Mouse (Mus musculus): Measurements from ENCODE around the gene Cnot1.
"Not testable (repeated sequence)": the region's sequence is repeated elsewhere in the genome, so short reads cannot be mapped to it uniquely, and the experiment has no call there.

Cnot1 gene

DNA sequence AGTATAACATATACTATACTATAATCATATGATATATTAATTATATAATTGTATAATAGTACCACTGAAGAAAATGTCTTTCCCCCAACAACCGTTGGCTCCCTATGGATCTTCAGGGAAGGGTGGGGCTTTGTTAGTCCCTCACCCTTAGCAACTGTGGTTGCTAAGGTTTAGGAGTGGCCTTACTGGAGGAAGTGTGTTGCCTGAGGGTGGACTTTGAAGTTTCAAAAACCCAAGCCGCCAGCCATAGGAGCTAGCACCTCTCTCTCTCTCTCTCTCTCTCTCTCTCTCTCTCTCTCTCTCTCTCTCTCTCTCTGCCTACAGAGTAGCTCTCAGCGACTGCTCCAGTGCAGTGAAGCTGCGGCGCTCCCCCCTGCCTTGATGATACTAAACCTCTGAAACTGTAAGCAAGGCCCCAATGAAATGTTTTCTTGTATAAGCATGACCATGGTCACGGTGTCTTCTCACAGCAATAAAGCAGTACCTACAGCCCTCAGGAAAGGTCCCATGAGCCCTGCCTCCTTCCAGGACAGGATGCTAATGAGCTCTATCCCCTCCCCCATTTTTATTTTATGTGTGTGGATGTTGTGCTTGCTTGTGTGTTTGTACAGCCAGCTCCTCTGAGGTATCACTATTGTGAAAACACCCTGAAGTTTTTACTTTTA lies 8.9 kb upstream of the Cnot1 start:
- no peak for DNase-seq

DNA sequence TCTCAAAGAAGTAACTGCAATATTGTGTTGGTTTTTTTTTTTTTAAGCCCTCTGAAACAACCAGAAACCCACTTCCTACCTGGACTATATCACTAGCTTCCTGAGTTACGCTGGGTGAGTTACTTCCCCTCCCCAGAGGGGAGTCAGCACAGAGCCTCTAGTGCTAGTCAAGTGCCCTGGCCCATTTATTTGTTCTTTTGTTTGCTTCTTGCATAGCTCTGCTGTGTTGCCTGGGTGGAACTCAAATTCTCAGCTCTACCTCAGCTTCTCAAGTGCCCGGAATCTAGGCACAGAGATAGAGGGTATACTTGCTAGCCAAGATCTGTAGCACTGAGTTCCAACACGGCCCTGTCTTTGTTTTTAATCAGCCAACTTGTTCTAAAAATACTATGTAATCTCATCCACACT lies 2.9 kb upstream of the Cnot1 start:
- peak in 1 of 2 experiments; percentile 16 for DNase-seq

DNA sequence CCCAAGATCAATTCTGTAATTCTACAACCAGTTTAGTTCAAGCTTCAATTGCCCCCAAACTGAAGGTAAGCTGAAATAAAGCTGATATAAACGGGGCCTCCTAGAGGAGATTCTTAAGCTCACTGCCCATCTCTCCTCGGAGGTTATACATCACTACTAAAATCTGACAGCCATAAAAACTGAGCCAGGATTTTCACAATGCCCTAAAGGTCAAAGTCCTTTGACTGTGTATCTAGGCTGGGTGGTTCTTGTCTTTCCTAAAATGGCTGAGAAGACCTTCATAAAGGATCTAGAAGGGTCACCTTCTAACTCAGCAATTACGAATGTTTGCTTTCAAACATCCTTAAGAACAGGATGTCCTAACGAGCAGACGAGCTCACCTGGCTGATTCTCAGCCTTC lies 1.9 kb upstream of the Cnot1 start:
- no peak for DNase-seq

DNA sequence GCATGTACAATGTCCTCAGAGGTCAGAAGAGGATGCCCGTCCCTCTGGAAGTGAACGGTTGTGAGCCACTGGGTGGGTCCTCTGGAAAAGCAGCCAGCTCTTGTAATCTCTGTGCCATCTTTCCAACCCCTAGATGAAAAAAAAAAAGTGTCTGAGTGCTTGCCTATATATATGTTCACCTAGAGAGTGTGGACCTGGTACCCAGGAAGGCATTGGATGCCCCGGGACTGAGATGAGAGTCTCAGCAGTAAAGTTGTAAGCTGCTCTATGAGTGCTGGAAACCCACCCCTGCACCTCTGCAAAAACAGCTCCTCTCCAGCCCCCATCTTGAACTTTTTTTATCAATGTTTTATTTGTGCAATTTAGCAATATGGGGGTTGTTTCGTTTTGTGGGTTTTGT lies 1.4 kb upstream of the Cnot1 start:
- DNase-seq = no peak

DNA sequence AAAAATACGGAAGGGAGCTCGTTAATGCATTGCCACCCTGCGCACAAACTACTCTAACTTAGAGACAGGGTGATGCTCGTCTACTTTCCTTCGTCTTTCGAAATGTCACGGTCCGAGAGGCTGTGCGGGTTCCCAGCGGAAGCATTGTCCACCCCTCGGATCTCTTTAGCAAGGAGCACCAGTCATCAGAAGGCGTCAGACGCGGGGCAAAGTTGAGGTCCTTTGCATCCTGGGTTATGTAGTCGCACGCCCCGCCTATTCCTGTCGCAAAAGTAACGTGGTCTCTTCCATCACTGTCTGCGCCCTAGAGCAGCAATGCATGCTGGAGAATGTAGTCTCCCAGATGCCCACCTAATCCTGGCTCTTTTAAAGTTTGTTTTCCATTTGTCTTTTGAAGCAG lies 597 bp upstream of the Cnot1 start:
- DNase-seq = peak; percentile 82 to 90

DNA sequence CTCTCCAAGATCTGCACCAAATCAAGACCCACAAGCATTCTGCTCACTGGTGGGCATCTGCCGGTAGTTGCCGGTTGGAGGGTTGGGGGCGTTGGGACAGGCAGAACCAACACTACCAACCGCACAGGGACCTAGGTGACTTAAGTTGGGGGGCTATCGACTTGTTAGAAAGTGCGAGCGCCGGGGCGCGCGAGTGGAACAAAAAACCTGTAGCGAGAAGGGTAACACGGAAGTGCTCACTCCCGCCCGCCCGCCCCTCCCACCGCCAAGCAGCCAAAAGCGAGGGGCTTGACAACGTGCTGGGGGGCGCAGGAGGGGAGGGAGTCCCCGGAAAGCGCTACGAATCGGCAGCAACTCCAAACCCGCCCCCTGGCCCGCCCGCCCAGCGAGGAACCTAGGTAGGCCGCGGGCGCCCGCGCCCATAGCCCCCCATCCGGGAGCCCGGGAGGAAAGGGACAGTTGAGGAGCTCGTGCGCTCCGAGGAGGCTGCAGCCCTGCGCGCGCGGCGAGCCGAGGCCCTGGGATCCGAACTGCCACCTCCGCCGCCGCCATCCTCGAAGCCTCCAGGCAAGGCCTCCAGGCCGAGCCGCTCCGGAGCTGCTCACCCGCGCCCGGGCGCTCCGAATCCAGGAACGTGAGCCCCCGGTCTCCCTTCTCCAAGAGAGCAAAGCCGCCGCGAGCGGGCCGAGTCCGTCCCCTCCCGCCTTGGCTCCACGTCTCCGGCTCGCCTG lies 638 bp downstream of the Cnot1 start:
- DNase-seq = peak; percentile 56 to 72

DNA sequence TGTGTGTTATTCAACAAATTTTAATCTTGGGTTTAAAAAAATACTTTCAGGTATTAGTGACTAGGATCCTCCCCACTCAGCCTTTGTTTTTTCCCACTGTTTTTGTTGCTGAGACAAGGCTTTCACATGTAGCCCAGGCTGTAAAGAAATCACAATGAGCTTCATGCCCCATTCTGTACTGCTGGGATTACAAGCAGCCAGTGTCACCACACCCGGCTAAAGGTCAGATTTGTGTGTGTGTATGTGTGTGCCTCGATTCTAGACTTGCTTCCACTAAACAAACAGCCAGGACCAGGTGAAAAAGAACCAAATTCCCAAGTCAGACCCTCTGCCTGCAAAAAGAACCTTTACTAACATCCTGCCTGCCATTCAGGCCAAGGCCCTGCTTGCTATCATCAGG lies 1.8 kb downstream of the Cnot1 start:
- DNase-seq = no peak

DNA sequence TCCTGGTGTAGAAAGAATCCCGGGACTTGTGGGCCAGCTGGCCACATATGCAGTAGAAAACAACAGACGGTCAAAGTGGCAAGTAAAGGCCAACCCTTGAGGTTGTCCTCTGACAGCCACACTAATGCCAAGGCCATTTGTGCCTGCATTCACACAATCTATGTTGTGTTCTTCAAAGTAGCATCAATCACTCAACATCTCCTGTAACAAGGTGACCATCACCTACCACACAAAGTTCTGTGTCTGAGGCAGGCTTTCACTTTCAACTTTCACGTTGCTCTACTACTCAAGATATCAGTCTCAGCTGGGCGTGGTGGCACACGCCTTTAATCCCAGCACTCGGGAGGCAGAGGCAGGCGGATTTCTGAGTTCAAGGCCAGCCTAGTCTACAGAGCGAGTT lies 5.0 kb downstream of the Cnot1 start:
- no peak for DNase-seq

DNA sequence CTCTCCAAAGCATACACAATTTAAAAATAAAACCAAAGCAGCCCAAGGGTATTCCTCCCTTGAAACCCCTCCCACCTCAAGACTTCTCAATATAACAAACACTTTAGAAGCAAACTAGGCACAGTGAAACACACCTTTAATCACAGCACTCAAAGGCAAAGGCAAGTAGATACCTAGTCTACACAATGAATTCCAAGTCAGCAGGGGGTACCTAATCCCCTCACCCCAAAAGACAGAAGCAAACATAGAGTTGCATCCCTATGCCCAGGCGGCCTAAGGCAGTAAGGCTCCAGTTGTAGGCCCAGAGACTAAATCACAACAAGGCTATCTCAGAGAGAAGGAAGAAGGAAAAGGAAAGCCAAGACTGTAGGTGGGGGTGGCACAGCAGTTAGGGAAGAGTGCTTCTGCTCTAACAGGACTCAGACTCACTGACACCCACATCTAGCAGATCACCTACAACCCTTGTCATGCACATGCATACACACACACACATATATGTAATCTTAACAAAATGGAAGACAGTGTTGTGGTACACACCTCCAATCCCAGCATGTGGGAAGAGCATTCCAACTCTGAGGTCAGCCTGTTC lies 5.7 kb downstream of the Cnot1 start:
- no peak for DNase-seq

DNA sequence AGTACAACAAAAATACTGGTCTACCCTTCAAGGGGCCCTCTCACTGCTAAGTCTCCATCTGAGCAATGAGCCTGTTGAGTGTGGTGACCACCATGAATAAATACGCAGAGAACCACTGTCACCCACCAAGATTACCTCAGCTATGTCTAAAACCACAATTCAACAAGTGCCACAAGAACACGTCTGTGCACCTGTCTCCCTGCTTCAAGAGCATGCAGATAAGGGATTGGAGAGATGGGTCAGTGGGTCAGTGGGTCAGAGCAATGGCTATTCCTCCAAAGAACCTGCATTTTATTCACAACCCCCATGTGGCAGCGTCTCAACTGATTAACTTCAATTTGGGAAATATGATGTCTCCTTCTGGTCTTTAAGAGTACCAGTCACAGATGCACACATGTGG lies 6.9 kb downstream of the Cnot1 start:
- DNase-seq = no peak

DNA sequence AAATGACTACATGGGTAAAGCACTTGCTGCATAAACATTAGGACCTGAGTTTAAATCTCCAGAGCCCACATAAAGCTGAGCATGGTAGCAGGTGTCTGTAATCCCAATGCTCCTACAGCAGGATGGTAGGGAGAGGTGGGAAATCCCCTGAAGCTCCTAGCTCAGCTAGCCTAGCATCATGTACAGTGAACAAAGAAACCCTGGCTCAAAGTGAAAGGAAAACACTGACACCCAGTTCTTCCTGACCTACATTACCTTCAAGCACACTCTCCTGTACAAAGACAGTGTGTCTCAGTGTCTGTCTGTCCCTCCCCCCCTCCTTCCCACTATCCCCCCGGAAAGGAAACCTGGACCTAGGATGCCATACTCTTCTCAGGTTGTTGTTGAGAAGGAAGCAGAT lies 7.4 kb downstream of the Cnot1 start:
- no peak for DNase-seq

DNA sequence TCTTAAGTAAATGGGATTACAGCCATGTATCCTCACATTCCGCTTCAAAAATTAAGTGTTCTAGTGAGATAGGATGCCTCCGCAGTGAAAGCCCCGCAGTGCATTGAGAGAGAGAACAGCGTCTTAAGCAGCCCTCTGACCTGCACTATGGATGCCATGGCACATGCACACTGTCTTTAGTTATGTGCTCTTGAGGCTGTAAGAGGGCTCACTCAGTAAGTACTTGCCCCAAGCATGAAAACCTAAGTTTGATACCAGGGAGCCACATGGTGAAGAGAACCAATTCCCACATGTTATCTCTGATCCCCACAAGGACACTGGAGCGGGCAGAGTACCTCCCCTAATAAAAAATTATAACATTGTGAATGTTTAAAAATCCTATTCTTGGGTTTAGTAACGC lies 8.1 kb downstream of the Cnot1 start:
- DNase-seq = no peak

DNA sequence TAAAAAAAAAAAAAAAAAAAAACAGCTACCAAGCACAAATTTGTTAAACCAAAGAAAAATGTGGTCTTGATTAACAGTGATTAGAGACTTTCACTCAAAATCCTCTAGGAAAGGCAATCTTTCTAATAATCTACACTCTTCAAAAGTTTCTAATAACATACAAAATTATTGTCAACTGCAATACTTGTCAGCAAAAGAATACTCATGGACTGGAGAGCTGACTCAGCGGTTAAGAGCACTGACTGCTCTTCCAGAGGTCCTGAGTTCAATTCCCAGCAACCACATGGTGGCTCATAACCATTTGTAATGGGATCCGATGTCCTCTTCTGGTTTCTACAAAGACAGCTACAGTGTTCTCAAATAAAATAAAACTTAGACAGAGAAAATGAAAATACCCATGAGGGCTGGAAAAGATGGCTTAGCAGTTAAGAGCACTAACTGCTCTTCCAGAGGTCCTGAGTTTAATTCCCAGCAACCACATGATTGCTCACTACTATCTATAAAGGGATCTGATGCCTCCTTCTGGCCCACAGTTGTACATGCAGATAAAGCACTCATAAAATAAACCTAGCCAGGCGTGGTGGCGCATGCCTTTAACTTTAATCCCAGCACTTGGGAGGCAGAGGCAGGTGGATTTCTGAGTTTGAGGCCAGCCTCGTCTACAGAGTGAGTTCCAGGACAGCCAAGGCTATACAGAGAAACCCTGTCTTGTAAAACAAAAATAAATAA lies 11.8 kb downstream of the Cnot1 start:
- DNase-seq = not testable (repeated sequence)

DNA sequence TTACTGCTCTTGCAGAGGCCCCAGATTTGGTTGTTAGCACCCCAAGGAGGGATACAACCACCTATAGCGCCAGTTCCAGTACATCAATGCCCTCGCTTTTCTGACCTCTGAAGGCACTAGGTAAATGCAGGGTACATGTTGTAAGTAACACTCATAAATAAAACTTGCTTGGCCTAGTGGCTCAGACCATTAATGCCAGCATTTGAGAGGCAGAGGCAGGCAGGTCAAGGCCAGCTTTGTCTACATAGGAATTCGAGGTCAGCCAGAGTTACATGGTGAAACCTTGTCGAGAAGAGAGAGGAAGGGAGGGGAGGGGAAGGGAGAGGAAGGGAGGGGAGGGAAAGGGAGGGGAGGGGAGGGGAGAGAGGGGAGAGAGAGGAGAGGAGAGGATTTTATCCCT lies 21.7 kb downstream of the Cnot1 start:
- no peak for DNase-seq

DNA sequence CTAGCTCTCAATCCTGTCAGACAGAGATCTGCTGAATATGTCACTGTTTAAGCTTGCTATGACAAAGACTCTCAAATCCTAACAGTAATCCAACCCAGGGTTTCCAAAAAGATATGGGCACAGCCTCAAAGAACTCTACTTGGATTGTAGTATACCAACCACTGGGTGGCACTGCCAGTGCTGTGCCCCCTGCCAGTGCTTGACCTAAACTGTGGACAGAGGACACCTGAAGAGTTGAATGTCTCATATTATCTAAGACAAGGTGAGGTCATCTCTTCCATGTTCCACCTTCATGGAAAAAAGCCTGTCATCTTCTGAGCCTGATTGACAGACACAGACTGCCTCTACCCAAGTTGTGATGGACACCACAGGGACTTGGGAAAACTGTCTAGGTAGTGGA lies 24.6 kb downstream of the Cnot1 start:
- no peak for DNase-seq

DNA sequence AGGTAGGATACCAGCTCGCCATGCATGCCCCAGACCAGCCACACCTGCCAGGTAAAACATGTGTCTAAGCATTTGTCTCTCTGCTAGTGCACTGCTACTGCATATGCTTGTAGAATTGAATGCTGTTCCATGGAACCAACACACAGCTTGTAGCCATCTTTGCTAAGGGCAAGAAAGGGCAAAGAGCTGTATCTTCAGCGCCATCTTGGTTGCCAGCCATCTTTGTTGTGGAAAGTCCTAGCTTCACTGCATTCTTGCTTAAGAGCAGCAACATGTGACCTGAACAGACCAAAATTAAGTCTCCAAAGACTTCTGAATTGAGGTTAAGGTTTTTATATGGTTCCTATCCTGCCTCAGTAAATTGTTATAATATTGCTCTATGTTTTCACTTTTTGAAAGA lies 25.5 kb downstream of the Cnot1 start:
- DNase-seq = no peak

DNA sequence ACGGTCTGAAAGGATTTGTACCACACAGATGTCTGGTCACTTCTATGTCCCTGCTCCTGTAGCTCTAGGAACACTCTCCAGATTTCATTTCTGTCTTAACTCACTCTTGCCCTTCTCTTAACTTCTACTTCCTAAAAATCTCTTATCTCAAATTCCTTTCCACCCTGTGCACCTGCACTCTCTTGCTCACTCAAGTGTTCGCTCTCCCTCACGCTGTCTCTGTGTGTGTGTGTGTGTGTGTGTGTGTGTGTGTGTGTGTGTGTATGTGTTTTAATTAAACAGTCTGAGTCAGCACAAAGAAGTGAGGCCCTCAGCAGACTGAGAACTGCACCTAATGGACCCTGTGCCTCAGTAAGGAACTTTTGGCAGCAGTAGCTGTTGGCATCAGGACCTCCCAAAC lies 26.2 kb downstream of the Cnot1 start:
- DNase-seq = no peak

DNA sequence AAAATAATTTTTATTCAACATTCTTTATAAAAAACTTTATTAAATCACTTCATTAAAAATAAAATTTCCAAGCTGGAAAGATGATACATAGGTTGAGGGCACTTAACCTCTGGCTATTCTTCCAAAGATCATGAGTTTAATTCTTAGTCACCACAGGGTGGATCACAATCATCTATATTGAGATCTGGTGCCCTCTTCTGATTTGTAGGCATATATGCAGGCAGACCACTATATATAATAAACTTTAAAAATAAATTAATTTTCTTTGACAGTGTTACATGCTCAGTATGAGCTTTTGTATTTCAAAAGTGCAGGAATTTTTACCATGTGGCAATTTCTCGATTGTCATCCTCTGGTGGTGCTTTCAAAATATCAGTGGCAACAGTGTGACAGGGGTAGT lies 43.1 kb downstream of the Cnot1 start:
- DNase-seq = no peak

DNA sequence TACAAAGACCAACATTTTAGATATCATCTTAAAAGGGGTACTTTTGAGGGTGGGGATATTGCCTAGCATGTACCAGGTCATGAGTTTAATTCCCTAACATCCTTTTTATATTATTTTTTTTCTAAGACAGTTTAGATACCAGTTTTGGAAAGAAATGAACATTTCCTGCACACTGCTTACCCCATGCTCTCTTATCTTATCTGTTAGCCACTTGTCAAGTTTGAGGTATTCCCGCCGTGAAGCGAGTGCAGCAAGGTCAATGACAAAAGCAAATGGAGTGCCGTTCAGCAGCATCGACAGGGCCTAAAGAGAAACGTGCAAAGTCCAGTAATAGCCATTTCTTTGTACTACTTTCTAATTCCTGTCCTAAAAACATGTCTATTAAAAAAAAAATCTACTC lies 46.9 kb downstream of the Cnot1 start:
- no peak for DNase-seq

DNA sequence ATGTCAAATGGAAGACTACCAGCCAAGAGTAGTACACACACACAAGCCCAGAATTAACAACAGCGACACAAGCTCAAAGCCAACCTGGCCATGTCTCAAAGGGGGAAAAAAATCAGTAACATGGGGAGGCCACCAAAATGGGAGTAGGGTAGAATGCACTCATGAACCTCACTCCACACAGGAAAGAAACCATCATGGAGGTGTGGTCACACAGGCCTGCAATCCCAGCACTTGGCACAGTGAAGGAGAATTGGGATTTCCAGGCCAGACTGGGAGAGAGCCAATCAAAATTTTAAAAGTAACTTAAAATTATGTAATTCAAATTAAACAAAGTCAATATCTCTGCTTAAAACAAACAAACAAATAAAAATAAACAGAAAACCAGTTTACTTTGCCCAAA lies 55.3 kb downstream of the Cnot1 start:
- no peak for DNase-seq

DNA sequence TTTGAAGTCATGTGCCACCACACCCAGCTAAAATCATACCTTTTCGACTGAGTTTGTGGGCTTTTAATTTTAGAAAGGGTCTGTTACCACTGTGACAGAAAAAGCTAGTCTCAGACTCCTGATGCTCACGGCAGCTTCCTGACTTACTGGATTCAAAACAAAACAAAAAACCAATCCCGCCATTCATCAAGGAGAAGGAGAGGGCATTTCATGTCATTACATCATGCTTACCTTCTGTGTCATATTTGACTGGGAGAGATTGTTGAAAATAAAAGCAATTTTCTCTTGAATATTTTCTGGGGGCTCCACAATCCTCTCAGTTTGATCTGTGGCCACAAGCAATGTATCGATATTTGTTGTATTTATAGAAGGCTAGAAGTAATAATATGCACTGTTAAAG lies 59.2 kb downstream of the Cnot1 start:
- DNase-seq = no peak

DNA sequence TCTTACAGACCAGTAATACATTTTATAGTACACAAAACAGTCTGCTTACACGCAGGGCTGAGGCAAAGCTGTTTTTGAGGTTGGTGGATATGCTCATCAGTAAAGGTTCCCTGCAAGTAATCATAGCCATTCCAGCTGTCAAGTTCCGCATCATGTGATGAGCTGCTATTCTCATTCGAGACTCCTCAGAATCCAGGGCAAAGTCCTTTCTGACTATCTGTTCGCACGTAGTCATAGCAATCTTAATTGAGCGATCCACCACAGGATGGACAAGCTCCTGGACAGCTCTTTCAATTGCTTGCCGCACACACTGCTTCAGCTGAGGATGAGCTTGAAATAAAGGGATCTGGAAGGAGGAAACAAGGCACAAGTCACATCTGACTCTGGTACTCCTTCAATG lies 65.5 kb downstream of the Cnot1 start:
- no peak for DNase-seq

DNA sequence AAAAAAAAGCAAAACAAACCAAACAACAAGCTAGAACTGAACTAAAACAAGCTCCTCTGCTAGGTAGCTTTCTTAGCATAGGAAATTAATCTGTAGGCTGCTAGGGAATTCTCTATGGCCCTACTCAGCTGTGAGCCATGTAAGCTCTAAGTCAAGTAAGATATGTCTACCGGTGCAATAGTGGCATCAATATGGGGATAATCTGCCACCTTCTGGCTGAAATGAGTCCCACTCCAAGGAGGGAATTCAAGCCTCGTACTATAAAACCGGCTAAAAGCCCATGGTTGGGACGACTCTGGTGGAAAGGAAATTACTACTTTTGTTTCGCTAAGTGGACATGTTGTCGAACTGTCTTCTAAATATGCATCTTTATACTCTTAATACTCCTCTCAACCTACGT lies 68.7 kb downstream of the Cnot1 start:
- no peak for DNase-seq

DNA sequence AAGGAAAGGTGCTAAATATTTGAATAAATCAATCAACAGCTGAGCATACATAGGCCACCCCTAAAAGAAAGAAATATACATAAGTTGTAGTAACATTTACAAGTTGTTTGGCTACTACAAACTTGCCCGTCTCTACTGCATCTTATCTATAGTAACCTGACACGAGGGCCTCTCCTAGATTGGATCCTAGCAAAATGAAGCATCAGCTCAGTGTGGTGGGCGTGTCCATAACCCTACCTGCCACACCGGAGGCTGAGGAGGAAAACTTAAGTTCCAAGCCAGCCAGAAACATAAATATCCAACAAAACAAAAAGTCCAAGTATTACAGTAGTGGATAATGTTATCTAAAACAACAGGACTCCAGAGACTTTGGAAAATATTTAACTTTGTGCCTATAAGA lies 79.6 kb downstream of the Cnot1 start:
- no peak for DNase-seq

All from thymus, adult 18-20 months (tissue).